Mouse (Mus musculus): Measurements from ENCODE around the gene Nyap2.

DNA sequence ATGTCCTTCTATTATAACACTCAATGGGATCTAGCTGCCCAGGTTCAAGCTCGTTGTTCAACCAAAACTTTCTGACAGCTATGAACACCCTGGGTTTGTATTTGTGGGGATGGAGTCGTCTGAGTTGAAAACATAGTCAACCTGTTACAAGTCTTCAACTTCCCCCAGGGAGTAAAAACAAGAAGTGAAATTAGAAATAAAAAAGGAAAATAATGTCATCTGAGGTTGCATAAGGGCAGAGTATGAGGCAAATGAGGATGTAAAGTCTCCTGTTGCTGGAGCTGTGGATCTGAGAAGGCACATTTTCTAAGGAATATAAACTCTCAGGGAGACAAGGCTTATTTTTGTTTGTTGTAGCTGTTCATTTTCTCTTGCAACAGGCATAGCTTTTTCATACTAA is 17.9 kb upstream of the Nyap2 start:
- TF ChIP-seq CTCF (IDR thresholded peaks at IDR 0.05; ENCODE audit: insufficient read depth, low read depth, low read length) = no peak
- no peak for TF ChIP-seq POLR2A (IDR thresholded peaks at IDR 0.05; ENCODE audit: insufficient read depth, low read depth, low read length)

All from olfactory bulb, adult 2 months (tissue).